Mouse (Mus musculus): ENCODE measurements at regions not wholly inside any gene's neighbourhood (a gene's known extent, or its start where the extent isn't known, plus 50 kb on each side); places are given as distances from the start of the nearest gene placed in this dataset.
A peak's percentile ranks its signal among the peaks of the same experiment; 100 is the strongest.

- no peak for TF ChIP-seq NANOG (IDR thresholded peaks at IDR 0.05; ENCODE audit: borderline replicate concordance, low read length)
- no peak for TF ChIP-seq POU5F1 (IDR thresholded peaks at IDR 0.05; ENCODE audit: borderline replicate concordance, low read length)
- TF ChIP-seq CTCF (conservative IDR thresholded peaks at IDR 0.05; ENCODE audit: low read length), result no peak
- no peak overlapping the region for H3K4me3 ChIP-seq (replicated peaks; ENCODE audit: low read length)
- H3K36me3 ChIP-seq (ENCODE audit: insufficient read depth, low read length), result no peaks in the 10 kb centered on the region
- no peaks in the 10 kb centered on the region for H3K9me3 ChIP-seq (ENCODE audit: low read length)
- H3K27me3 ChIP-seq (ENCODE audit: insufficient read depth, low read length), result no peaks in the 10 kb centered on the region
- no peaks in the 10 kb centered on the region for H3K4me1 ChIP-seq (replicated peaks; ENCODE audit: low read depth, low read length)
Measured at GRCm38 (mm10) chr13:80666186-80666713, 216.9 kb upstream of the Arrdc3 start.

DNA sequence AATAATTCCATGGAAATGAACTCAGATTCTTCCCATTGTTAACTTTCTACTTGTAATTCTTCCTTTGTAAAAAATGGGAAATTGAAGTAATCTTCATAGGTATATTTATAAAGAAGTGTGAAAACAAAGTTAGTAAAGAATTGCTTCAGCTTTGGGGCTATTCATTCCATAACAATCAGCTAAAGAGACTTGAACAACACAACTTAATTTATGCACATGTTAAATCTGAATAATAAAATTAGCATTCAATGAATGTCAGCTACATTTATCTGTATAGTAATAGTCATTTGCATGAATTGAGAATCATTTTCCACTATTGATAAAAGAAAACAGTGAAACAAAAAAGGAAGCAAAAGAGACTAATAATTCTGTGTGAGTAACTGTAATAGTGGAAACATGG is 193.3 kb upstream of the Arrdc3 start:
- TF ChIP-seq NANOG (IDR thresholded peaks at IDR 0.05; ENCODE audit: borderline replicate concordance, low read length) (no peak), POU5F1 (IDR thresholded peaks at IDR 0.05; ENCODE audit: borderline replicate concordance, low read length) (no peak), CTCF (conservative IDR thresholded peaks at IDR 0.05; ENCODE audit: low read length) (no peak)
- Histone ChIP-seq H3K36me3 (ENCODE audit: insufficient read depth, low read length) (no peaks in the 10 kb centered on the region), H3K27me3 (ENCODE audit: insufficient read depth, low read length) (no peaks in the 10 kb centered on the region), H3K9me3 (ENCODE audit: low read length) (no peaks in the 10 kb centered on the region), H3K4me1 (replicated peaks; ENCODE audit: low read depth, low read length) (no peaks in the 10 kb centered on the region), H3K4me3 (replicated peaks; ENCODE audit: low read length) (no peak overlapping the region)

GRCm38 (mm10) chr13:80690654-80691386 is 192.4 kb upstream of the Arrdc3 start:
- Histone ChIP-seq H3K9me3 (ENCODE audit: low read length) (no peaks in the 10 kb centered on the region), H3K27me3 (ENCODE audit: insufficient read depth, low read length) (no peaks in the 10 kb centered on the region), H3K4me3 (replicated peaks; ENCODE audit: low read length) (no peak overlapping the region), H3K4me1 (replicated peaks; ENCODE audit: low read depth, low read length) (no peaks in the 10 kb centered on the region), H3K36me3 (ENCODE audit: insufficient read depth, low read length) (no peaks in the 10 kb centered on the region)
- TF ChIP-seq NANOG (IDR thresholded peaks at IDR 0.05; ENCODE audit: borderline replicate concordance, low read length), result no peak
- TF ChIP-seq CTCF (conservative IDR thresholded peaks at IDR 0.05; ENCODE audit: low read length), result no peak
- TF ChIP-seq POU5F1 (IDR thresholded peaks at IDR 0.05; ENCODE audit: borderline replicate concordance, low read length), result no peak

GRCm38 (mm10) chr13:80695549-80696150 is 187.5 kb upstream of the Arrdc3 start:
- no peaks in the 10 kb centered on the region for H3K36me3 ChIP-seq (ENCODE audit: insufficient read depth, low read length)
- H3K4me1 ChIP-seq (replicated peaks; ENCODE audit: low read depth, low read length), result no peaks in the 10 kb centered on the region
- no peak for TF ChIP-seq CTCF (conservative IDR thresholded peaks at IDR 0.05; ENCODE audit: low read length)
- no peak for TF ChIP-seq NANOG (IDR thresholded peaks at IDR 0.05; ENCODE audit: borderline replicate concordance, low read length)
- TF ChIP-seq POU5F1 (IDR thresholded peaks at IDR 0.05; ENCODE audit: borderline replicate concordance, low read length), result no peak
- H3K4me3 ChIP-seq (replicated peaks; ENCODE audit: low read length), result no peak overlapping the region
- H3K9me3 ChIP-seq (ENCODE audit: low read length), result no peaks in the 10 kb centered on the region; the same call in 1 of the 2 replicates
- H3K27me3 ChIP-seq (ENCODE audit: insufficient read depth, low read length), result no peaks in the 10 kb centered on the region

GRCm38 (mm10) chr13:80709531-80710306 is 173.5 kb upstream of the Arrdc3 start:
- H3K4me3 ChIP-seq (replicated peaks; ENCODE audit: low read length), result no peak overlapping the region
- TF ChIP-seq POU5F1 (IDR thresholded peaks at IDR 0.05; ENCODE audit: borderline replicate concordance, low read length) (no peak), CTCF (conservative IDR thresholded peaks at IDR 0.05; ENCODE audit: low read length) (no peak), NANOG (IDR thresholded peaks at IDR 0.05; ENCODE audit: borderline replicate concordance, low read length) (no peak)

DNA sequence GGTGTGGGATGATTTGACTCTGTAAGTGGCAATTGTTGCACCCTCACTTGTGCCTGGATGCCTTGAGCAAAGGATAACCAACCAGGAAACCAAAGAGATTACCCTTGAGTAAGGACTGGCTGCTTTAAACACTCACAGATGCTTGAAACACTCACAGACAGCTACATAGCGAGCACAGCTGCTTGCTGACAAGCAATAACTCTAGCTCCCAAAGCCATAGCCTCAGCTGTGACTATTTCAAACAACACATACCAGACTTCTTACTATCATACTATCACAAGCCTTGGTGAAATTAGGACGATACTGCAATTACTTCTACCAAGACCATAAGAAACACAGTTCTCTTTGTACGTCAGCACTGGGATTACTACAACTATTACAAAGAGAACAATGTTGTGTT is 163.9 kb upstream of the Arrdc3 start:
- Histone ChIP-seq H3K36me3 (ENCODE audit: insufficient read depth, low read length) (no peaks in the 10 kb centered on the region), H3K4me1 (replicated peaks; ENCODE audit: low read depth, low read length) (peaks cover 15% of the 10 kb centered on the region), H3K4me3 (replicated peaks; ENCODE audit: low read length) (no peak overlapping the region), H3K27me3 (ENCODE audit: insufficient read depth, low read length) (no peaks in the 10 kb centered on the region), H3K9me3 (ENCODE audit: low read length) (no peaks in the 10 kb centered on the region)
- TF ChIP-seq CTCF (conservative IDR thresholded peaks at IDR 0.05; ENCODE audit: low read length), result no peak
- no peak for TF ChIP-seq POU5F1 (IDR thresholded peaks at IDR 0.05; ENCODE audit: borderline replicate concordance, low read length)

More at GRCm38 (mm10) chr13:80709531-80710306, 173.5 kb upstream of the Arrdc3 start:
- H3K4me1 ChIP-seq (replicated peaks; ENCODE audit: low read depth, low read length), result no peaks in the 10 kb centered on the region
- H3K27me3 ChIP-seq (ENCODE audit: insufficient read depth, low read length), result no peaks in the 10 kb centered on the region
- H3K36me3 ChIP-seq (ENCODE audit: insufficient read depth, low read length), result no peaks in the 10 kb centered on the region
- H3K9me3 ChIP-seq (ENCODE audit: low read length), result peaks cover 5% of the 10 kb centered on the region

DNA sequence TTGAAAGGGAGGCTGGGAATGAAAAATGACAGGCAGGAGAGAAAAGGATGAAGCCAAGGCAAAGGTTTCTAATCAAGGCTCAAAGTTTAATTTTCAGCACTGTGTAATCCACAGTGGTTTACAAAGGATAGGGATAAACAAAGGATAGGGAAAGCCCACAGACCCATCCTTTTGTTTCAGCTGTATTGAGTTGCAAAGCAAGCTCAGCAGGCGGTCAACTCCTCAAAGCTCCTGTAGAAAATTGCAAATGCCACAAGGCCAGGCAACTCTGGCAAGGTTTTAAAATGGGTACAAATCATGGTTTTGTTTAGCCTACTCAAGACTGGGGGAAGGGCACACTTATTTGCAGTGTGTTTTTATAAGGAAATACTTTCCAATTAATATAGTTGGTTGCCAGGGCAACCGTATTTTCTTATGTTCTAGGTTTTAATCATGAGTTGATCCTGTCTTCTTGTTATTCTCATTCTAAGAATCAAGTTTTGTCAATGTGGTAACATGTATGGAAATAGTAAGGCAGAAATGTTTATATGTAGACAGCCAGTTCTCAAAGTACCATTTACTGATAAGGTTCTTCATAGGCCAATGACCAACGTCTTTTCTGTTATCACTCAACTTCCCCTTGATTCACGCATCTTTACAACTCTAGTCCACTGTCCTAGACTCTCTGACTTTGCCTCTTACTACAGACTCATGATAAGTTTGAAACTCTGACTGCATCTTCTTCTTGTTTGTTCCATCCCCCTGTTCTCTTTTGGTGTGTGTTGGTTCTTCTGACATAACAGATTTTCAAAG is 159.8 kb upstream of the Arrdc3 start:
- Histone ChIP-seq H3K27me3 (ENCODE audit: insufficient read depth, low read length) (0 out of 2 replicates have a peak, but pooled peaks cover 3% of the 10 kb centered on the region), H3K4me1 (replicated peaks; ENCODE audit: low read depth, low read length) (peaks cover 15% of the 10 kb centered on the region), H3K9me3 (ENCODE audit: low read length) (no peaks in the 10 kb centered on the region), H3K36me3 (ENCODE audit: insufficient read depth, low read length) (no peaks in the 10 kb centered on the region), H3K4me3 (replicated peaks; ENCODE audit: low read length) (no peak overlapping the region)
- peak; percentile 60; the same call in 1 of the 2 replicates for TF ChIP-seq POU5F1 (IDR thresholded peaks at IDR 0.05; ENCODE audit: borderline replicate concordance, low read length)
- no peak for TF ChIP-seq CTCF (conservative IDR thresholded peaks at IDR 0.05; ENCODE audit: low read length)
- peak; percentile 80; the same call in 1 of the 2 replicates for TF ChIP-seq NANOG (IDR thresholded peaks at IDR 0.05; ENCODE audit: borderline replicate concordance, low read length)
